Mouse (Mus musculus): ENCODE data around the gene Axin2.

Gene Axin2

DNA sequence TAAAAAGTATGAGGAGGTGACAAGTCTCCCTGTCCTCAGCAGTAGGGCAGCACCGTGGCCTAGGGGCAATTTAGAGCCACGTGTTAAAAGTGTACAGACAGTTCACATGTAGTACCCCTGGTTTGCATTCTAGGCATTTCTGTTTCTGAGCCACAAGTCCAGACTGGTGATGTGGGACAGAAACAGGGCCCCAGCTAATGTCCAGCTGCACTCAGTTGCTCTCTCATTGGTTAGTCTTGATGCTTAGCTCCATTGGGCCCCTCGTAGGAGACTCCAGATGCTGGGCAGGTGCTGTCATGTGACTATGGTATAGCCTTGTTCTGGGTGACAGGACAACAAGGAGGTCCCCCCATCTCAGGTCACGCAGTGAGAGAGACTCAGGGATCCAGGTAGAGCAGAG, 9.0 kb downstream of the Axin2 start:
- DNase-seq (ENCODE audit: low read depth, low spot score) = no peak

GRCm38 (mm10) chr11:108929700-108930099, 9.6 kb downstream of the Axin2 start:
- DNase-seq (ENCODE audit: low read depth, low spot score) = no peak

GRCm38 (mm10) chr11:108930612-108931011, 10.5 kb downstream of the Axin2 start:
- DNase-seq (ENCODE audit: low read depth, low spot score) = no peak

DNA sequence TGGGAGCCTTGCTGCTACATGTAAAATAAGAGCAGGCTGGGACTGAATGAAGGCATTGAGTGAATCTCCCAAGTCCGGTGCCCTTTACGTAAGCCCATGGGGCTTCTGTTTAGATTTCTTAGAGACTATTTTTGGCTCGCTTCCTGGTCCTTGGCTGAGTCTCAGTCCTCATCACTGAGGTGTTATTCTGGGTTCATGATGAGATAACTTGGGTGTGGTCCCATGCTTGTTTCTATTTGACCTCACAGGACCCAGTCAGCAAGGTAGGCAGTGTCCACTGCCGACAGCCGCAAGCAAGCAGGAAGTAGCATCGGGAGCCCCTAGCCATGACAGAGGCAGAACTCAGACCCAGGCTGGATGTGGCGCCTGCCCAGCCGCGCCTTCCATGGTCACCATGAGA, 13.7 kb downstream of the Axin2 start:
- no peak for DNase-seq (ENCODE audit: low read depth, low spot score)

DNA sequence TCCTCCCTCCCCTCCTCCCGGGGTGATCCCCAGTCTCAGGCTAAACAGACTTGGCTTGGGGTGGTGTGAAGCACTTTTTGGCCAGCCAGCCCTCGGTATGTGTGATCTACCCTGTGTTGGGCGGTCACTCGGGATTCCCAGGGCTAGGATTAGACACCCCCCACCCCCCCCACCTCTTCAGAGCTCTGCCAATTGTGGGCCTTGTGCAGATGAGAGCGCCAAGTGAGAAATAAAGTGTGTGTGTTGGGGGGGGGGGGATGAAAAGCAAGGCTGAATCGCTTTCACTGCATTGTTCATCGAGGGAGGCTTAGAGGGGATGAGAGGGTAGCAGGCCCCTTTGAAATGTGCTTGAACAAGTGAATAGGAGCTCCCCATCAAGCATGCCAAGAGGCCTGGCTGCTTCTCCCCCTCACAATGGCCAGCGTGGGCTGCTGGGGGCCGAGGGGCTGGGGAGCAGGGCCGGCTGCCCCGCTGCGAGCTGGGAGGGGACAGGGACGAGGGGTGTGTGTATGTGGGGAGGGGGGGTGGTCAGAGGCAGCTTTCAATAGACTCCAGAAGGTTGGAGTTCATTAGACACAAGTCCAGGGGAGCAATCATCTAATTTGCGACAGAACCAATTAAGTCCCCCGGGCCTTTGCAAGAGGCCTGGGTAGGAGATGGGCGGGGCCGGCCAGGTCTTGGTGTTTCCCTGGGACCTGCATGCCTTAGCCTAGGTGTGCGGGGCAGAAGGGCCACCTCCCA, 15.1 kb downstream of the Axin2 start:
- no peak for DNase-seq (ENCODE audit: low read depth, low spot score)

GRCm38 (mm10) chr11:108936016-108936792, 16.1 kb downstream of the Axin2 start:
- no peak for DNase-seq (ENCODE audit: low read depth, low spot score)

GRCm38 (mm10) chr11:108940655-108941412, 20.7 kb downstream of the Axin2 start:
- DNase-seq (ENCODE audit: low read depth, low spot score) = no peak

DNA sequence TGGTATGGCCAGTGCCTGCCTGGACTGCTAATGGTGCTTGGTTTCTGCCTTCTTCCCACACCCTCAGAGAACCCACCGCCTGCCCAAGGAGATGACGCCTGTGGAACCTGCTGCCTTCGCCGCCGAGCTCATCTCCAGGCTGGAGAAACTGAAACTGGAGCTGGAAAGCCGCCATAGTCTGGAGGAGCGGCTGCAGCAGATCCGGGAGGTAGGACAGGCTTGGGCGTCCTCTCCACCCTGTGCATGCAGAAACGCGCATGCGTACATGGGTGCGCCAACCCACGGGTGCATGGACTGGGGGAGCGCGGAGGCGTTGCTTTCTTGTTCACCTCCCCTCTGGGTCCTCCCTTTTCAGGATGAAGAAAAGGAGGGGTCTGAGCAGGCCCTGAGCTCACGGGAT, 21.7 kb downstream of the Axin2 start:
- DNase-seq (ENCODE audit: low read depth, low spot score) = no peak

- DNase-seq (ENCODE audit: low read depth, low spot score) = no peak
These were observed 23.6 kb downstream of the Axin2 start for GRCm38 (mm10) chr11:108943741-108944140.

DNA sequence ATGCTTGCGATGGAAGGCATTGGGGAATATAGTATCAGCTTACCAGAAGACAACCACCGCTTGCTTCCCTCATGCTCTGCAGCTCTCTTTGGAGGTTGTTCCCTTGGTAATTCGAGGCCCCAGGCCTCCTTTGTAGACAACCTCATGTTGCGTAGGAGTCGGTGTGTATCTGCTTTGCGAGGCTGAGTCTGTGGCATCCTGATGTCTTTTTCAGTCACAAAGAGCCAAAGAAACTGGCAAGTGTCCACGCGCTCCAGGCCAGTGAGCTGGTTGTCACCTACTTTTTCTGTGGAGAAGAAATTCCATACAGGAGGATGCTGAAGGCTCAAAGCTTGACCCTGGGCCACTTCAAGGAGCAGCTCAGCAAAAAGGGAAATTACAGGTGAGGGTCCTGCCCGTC, 25.5 kb downstream of the Axin2 start:
- DNase-seq (ENCODE audit: low read depth, low spot score) = no peak

- DNase-seq (ENCODE audit: low read depth, low spot score) = no peak
These were observed 27.5 kb downstream of the Axin2 start for GRCm38 (mm10) chr11:108947425-108948184.

- DNase-seq (ENCODE audit: low read depth, low spot score) = no peak
These were observed 28.4 kb downstream of the Axin2 start for GRCm38 (mm10) chr11:108948501-108948900.

DNA sequence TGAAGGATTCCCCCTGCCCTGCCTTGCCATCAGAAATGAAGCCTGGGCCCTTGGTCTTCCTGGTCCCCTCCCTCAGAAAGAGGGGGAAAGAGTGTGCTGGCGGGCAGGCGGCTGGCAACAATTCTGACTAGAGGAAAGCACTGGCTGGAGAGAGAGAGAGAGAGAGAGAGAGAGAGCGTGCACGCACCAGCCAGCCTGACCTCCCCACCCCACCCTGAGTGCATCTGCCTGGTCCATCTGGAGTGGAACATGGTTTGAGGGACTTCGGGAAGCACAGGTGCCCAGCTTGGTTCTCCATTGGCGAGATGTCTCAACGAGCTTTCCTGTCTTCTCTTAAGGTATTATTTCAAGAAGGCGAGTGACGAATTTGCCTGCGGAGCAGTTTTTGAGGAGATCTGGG, 28.8 kb downstream of the Axin2 start:
- no peak for DNase-seq (ENCODE audit: low read depth, low spot score)

- DNase-seq (ENCODE audit: low read depth, low spot score) = no peak
These were observed 32.2 kb downstream of the Axin2 start for GRCm38 (mm10) chr11:108952343-108952742.

- DNase-seq (ENCODE audit: low read depth, low spot score) = no peak
These were observed 35.8 kb downstream of the Axin2 start for GRCm38 (mm10) chr11:108955943-108956342.

GRCm38 (mm10) chr11:108958349-108958748, 38.2 kb downstream of the Axin2 start:
- DNase-seq (ENCODE audit: low read depth, low spot score) = no peak

GRCm38 (mm10) chr11:108959196-108959595, 39.0 kb downstream of the Axin2 start:
- no peak for DNase-seq (ENCODE audit: low read depth, low spot score)

DNA sequence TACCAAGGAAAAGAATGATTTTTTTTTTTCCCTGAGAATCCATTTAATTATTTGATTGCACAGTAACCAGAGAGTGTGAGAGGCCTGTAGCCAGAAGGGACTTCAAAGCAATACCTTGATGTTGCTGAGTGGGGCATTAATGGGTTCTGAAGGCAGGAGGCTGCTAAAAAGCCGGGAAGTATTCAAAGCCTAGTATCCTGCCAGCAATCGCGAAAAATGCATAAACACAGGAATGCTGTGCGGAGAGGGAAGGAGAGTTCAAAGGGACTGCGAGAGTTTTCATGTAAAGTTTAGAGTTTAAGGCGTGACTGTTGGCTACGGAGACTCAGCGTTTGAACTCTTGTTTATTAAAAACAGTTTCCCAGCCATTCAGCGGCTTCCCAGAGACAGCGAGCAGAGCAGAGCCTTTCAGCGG, 41.5 kb downstream of the Axin2 start:
- DNase-seq (ENCODE audit: low read depth, low spot score) = no peak

DNA sequence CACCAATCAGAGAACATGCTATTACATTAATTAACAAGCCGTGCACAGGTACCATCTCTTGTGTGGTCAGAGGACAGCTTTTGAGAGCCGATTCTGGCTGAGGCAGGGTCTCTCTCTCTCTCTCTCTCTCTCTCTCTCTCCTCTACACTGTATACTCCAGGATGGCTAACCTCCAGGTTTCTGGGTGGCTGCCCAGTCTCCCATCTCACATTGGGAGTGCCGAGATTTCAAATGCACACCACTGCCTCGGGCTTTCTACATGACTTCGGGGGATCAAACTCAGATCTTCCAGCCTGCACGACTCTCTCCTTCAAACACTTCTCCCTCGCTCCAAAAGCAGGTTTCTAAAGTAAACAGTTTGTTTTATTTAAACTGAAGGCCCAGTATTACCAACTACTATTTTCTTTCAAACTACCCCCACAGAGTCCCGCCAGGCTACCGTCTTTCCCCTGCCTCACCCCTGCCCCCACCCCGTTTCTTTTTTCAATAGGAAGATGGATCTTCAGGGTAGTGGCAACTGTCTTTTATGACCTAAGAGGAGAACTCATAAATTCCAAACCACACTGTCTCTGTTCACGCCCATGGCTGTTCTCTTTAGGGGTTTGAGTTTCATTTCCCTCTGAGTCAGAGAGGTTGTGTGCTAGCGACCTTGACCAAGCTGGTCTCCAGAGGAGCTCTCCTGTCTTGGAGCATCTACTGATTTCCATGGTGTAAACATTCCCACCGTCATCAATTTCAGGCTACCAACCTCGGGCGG, 43.5 kb downstream of the Axin2 start:
- no peak for DNase-seq (ENCODE audit: low read depth, low spot score)

- DNase-seq (ENCODE audit: low read depth, low spot score) = no peak
These were observed 45.6 kb downstream of the Axin2 start for GRCm38 (mm10) chr11:108965740-108966139.

GRCm38 (mm10) chr11:108973459-108973858, 53.3 kb downstream of the Axin2 start:
- no peak for DNase-seq (ENCODE audit: low read depth, low spot score)

All from A20 (cell line).